Mouse (Mus musculus) adrenal gland, adult 8-10 months (tissue): ENCODE data around the gene Pip5kl1. TPM values are rescaled to one million over a fixed set of nuclear protein-coding genes. Genes with fewer than 3 reads are reported as not detected.
A peak's percentile ranks its signal among the peaks of the same experiment; 100 is the strongest.

Source experiments
- DNase-seq: peaks from one replicate; pipeline ENCODE4 v3.0.0; 2022
- total RNA-seq, 4 experiments: library from RNA; stranded (reverse); gene quantifications; 2 replicates each; pipeline ENCODE4 v1.2.4; 2022

Gene Pip5kl1
- total RNA-seq, 4 experiments from 2014 or later: 0.46 TPM; not detected in 3

- no peak for DNase-seq
These were observed 42.5 kb downstream of the Pip5kl1 start for GRCm38 (mm10) chr2:32617109-32617508.

GRCm38 (mm10) chr2:32617601-32618000 is 43.0 kb downstream of the Pip5kl1 start:
- no peak for DNase-seq

GRCm38 (mm10) chr2:32618051-32618450 is 43.5 kb downstream of the Pip5kl1 start:
- DNase-seq: no peak

GRCm38 (mm10) chr2:32620682-32621516 is 46.3 kb downstream of the Pip5kl1 start:
- no peak for DNase-seq

- no peak for DNase-seq
These were observed 46.9 kb downstream of the Pip5kl1 start, which contains the start of gene Ak1 for GRCm38 (mm10) chr2:32621517-32621859. TSS of gene Ak1 (plus strand) at chr2:32621758.

DNA sequence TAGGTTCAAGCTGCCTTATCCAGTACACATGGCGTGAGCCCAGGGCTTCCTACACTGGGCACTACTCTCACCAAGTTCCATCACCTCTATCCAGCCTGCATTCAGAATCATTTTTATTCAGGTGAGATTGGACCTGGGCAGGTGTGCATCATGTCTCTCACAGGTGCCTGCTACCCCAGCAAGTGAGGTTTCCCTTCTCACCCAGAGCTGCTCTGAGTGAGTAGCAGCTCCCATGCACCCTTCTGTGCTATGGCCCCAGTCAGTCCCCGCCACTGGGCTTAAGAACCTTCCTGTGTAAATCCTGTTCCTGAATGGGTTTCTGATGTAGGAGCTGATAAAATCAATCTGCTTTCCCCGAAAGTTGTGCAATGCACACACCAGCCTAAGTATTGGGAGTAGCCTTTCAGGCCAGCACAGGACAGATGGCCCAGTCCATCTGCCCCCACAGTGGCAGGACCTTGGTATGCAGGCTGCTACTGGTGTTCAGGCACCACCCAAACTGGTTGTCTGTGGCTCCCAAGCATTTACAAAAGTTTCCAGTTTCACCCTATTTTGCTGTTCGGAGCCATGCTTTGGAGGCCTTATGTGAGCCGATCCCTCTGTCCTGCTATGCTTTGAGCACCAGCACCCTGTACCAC is 49.6 kb downstream of the Pip5kl1 start:
- DNase-seq: no peak

GRCm38 (mm10) chr2:32625212-32625872 is 50.7 kb downstream of the Pip5kl1 start:
- peak; percentile 68 for DNase-seq

- DNase-seq: peak; percentile 63
These were observed 51.5 kb downstream of the Pip5kl1 start for GRCm38 (mm10) chr2:32625873-32626694.

DNA sequence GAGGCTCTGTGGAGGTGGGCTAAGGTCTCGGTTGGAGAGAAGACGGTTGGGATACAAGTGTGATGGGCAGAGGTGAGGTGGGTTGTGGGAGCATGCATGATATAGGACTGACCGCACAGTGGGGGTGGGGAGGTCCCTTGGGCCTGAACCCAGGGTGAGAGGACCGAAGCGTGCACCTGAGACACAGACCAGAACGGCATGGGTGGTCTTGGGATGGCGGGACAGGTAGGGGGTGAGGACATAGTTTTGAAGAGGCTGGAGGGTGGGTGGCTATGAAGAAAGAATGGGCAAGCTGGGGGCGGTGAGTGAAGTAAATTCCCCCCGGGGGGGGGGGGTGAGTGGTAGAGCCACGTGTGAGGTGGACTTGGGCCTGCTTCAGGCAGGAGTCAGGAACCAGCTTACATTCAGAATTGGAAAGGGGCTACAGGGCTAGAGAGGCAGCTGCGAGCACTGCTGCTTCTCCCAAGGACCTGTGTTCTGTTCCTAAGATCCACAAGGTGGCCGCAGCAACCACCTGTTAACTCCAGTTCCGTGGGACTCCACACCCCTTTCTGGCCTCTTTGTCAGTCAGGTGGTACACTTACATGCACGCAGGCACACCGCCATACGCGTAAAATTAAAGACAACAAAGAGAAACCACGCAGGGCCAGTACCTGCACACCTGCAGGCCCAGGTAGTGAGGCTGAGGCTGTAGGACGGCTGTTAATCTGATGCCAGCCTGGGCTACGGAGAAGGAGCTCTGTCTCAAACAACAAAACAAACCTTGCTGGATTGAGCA is 52.9 kb downstream of the Pip5kl1 start:
- DNase-seq: no peak

- no peak for DNase-seq
These were observed 53.5 kb downstream of the Pip5kl1 start for GRCm38 (mm10) chr2:32628044-32628550.

DNA sequence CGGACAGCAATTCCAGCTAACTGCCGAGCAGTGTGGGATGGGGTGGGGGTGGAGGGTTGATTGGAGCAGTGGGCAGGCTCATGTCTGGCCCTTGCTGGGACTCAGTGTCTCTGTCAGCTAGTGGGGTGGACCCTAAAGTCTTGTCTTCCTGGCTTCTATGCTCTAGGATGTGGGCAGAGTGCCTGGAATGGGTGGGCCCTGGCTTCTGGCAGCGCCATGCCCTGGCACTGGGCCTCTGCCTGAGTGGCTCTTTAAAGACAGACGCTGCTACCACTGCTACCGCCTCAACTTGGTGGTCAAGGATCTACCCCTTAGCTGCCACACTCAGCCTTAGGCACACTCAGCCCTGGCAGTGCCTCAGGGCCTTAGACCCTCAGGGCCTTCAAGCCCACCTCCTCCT is 54.1 kb downstream of the Pip5kl1 start:
- no peak for DNase-seq

DNA sequence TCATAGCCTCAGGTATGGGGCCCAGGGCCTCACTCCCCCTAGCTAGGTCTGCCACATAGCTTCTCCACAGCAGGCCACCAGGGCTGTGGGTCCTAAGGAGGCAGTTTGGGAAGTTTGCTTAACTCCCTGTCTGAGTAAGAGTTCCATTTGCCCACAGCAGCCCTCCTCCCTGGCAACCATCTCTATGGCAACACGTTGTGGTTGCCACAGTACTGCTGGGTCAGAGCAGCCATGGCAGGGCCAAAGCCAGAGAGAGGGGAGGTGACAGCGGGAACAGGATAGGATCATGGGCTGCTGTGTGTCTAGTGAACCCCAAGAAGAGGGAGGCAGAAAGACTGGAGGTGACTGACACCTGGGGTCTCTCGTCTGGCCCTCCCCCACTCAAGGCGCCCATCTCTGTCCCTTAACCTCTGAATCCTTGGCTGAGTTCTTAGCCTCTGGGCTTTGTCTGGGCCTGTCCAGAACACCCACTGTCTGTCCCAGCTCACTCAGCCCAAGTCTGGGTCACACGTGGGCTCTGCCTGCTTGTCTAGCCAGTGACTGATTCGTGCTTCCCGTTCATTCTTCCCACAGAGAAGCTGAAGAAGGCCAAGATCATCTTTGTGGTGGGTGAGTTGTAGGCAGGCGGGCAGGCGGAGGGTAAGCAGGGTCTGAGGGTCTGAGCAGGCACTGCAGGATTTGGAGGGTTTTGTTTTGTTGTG is 54.8 kb downstream of the Pip5kl1 start:
- DNase-seq: no peak

DNA sequence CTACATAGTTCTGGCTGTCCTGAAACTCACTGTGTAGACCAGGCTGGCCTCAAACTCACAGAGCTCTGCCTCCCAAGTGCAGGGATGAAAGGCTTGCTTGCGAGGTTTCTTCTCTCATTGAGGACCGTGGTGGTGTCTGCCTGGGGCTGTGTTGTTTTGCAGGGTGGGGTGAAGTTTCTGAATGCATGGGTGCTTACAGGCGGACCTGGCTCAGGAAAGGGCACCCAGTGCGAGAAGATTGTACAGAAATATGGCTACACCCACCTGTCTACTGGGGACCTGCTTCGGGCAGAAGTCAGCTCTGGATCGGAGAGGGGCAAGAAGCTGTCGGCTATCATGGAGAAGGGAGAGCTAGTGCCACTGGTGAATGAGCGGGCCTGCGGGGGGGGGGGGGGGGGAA is 55.4 kb downstream of the Pip5kl1 start:
- DNase-seq: no peak

- DNase-seq: no peak
These were observed 56.4 kb downstream of the Pip5kl1 start for GRCm38 (mm10) chr2:32631046-32631445.

GRCm38 (mm10) chr2:32631737-32632394 is 57.3 kb downstream of the Pip5kl1 start:
- peak; percentile 73 for DNase-seq

Other genes with a start within 250 kb of the Pip5kl1 start
- gene Ciz1, start 222.5 kb upstream of the Pip5kl1 start, total RNA-seq: 100 to 1,000 TPM in 1 of 4 experiments, 10 to 100 TPM in 3; 71.6 to 115 (median 85.4) TPM
- 10 to 100 TPM; 23.2 to 50.0 (median 34.4) TPM for gene Dnm1, start 221.5 kb upstream of the Pip5kl1 start, total RNA-seq
- 100 to 1,000 TPM; 120 to 179 (median 148) TPM for gene 1110008P14Rik, start 192.9 kb upstream of the Pip5kl1 start, total RNA-seq
- 1 to 10 TPM in 2 of 4 experiments, under 1 TPM in 2; 0.32 to 3.7 (median 1.3) TPM for gene Lcn2, start 186.5 kb upstream of the Pip5kl1 start, total RNA-seq
- gene Ptges2, start 178.9 kb upstream of the Pip5kl1 start, total RNA-seq: 10 to 100 TPM; 42.2 to 52.5 (median 51.1) TPM
- 1 to 10 TPM; 4.2 to 5.5 (median 5.0) TPM for gene Naif1, start 124.3 kb upstream of the Pip5kl1 start, total RNA-seq
- gene Slc25a25, start 123.4 kb upstream of the Pip5kl1 start, total RNA-seq: 10 to 100 TPM; 17.9 to 79.8 (median 27.3) TPM
- gene Fam102a, start 39.5 kb upstream of the Pip5kl1 start, total RNA-seq: 10 to 100 TPM; 39.5 to 50.2 (median 47.2) TPM
- gene Dpm2, start 3.9 kb upstream of the Pip5kl1 start, total RNA-seq: 10 to 100 TPM; 57.1 to 68.1 (median 62.4) TPM
- not detected for gene 9430097D07Rik, start 887 bp downstream of the Pip5kl1 start, total RNA-seq
- gene St6galnac4, start 12.3 kb downstream of the Pip5kl1 start, total RNA-seq: 10 to 100 TPM in 3 of 4 experiments, 1 to 10 TPM in 1; 8.5 to 18.9 (median 13.8) TPM
- gene St6galnac6, start 24.9 kb downstream of the Pip5kl1 start, total RNA-seq: 10 to 100 TPM; 42.7 to 61.4 (median 51.8) TPM
- gene Ak1, start 47.0 kb downstream of the Pip5kl1 start, total RNA-seq: 10 to 100 TPM; 24.1 to 57.3 (median 40.1) TPM
- gene Eng, start 71.8 kb downstream of the Pip5kl1 start, total RNA-seq: 100 to 1,000 TPM in 3 of 4 experiments, 10 to 100 TPM in 1; 96.0 to 134 (median 120) TPM
- 10 to 100 TPM; 10.8 to 22.2 (median 18.7) TPM for gene Fpgs, start 129.3 kb downstream of the Pip5kl1 start, total RNA-seq
- gene Cdk9, start 138.3 kb downstream of the Pip5kl1 start, total RNA-seq: 100 to 1,000 TPM in 1 of 4 experiments, 10 to 100 TPM in 3; 80.8 to 110 (median 92.1) TPM
- gene Sh2d3c, start 146.3 kb downstream of the Pip5kl1 start, total RNA-seq: 10 to 100 TPM; 12.4 to 23.9 (median 18.0) TPM
- not detected for gene 6330409D20Rik, start 166.2 kb downstream of the Pip5kl1 start, total RNA-seq
- gene Tor2a, start 182.4 kb downstream of the Pip5kl1 start, total RNA-seq: 10 to 100 TPM; 22.6 to 31.1 (median 28.5) TPM
- gene Ttc16, start 200.8 kb downstream of the Pip5kl1 start, total RNA-seq: under 1 TPM in 3 of 4 experiments, not detected in 1; 0.28 to 0.54 (median 0.45) TPM
- gene Ptrh1, start 201.0 kb downstream of the Pip5kl1 start, total RNA-seq: 10 to 100 TPM in 2 of 4 experiments, 1 to 10 TPM in 2; 5.4 to 17.8 (median 10.2) TPM
- not detected for gene Cfap157, start 209.6 kb downstream of the Pip5kl1 start, total RNA-seq